Mouse (Mus musculus) WW6 (cell line): ENCODE data around the gene Alg3.

ENCODE experiments used
- DNase-seq: peaks from one replicate; pipeline ENCODE4 v3.0.0-alpha.2; 2013; ENCODE audit warnings: low read depth, low spot score

Gene Alg3

GRCm38 (mm10) chr16:20611357-20612227 is at the start of gene Alg3, which contains the start of the genes Eef1akmt4 and Gm49333:
Gene Alg3, minus strand, starts transcription at chr16:20611735.
Gene Eef1akmt4, plus strand, starts transcription at chr16:20611593.
Gene Gm49333, plus strand, starts transcription at chr16:20611610.
- DNase-seq: no peak

GRCm38 (mm10) chr16:20657661-20658060 is 46.1 kb upstream of the Alg3 start:
- DNase-seq: no peak

GRCm38 (mm10) chr16:20653315-20653714 is 41.8 kb upstream of the Alg3 start:
- no peak for DNase-seq

- DNase-seq: no peak
These were observed 40.4 kb upstream of the Alg3 start for GRCm38 (mm10) chr16:20651947-20652310.

- DNase-seq: peak; percentile 87
These were observed 39.8 kb upstream of the Alg3 start, which contains the start of gene Psmd2 for GRCm38 (mm10) chr16:20651076-20651946. Gene Psmd2, plus strand, starts transcription at chr16:20651652.

DNA sequence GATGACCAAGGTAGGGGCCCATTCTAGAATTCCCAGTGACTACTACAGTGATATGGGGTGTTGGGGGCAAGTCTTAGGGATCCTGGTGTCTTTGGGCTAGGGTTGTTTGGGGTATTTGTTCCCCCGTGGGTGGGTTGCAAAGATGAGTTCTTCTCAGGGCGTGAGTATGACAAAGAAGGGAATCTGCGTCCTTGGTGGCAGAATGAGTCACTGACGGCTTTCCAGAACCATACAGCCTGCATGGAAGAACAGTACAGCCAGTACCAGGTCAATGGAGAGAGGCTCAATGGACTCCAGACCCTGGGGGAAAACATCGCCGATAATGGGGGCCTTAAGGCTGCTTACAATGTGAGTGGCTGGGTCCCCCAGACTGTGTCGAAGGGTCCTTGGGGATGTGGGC is 32.4 kb upstream of the Alg3 start:
- DNase-seq: no peak

DNA sequence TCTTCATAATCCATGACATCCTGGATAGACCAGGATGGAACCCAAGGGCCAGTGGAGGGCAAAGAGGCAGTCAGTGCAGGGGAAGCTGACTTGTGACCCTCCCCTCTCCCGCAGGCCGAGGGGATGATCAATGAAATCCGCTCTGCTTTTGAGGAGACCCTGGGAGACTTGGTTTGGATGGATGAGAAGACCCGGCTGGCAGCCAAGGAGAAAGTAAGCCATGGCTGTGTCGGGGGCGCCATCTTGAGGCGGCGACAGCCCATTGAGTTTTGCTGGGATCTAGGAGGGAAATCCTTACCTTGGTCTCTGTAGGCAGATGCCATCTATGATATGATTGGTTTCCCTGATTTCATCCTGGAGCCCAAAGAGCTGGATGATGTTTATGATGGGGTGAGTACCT is 30.6 kb upstream of the Alg3 start:
- DNase-seq: no peak

GRCm38 (mm10) chr16:20638367-20638766 is 26.8 kb upstream of the Alg3 start:
- no peak for DNase-seq

- DNase-seq: no peak
These were observed 25.9 kb upstream of the Alg3 start for GRCm38 (mm10) chr16:20637410-20637809.

GRCm38 (mm10) chr16:20629731-20630634 is 18.4 kb upstream of the Alg3 start, which contains the start of gene Ece2:
Gene Ece2, plus strand, starts transcription at chr16:20629828.
- no peak for DNase-seq

- DNase-seq: no peak
These were observed 17.4 kb upstream of the Alg3 start for GRCm38 (mm10) chr16:20628871-20629391.

DNA sequence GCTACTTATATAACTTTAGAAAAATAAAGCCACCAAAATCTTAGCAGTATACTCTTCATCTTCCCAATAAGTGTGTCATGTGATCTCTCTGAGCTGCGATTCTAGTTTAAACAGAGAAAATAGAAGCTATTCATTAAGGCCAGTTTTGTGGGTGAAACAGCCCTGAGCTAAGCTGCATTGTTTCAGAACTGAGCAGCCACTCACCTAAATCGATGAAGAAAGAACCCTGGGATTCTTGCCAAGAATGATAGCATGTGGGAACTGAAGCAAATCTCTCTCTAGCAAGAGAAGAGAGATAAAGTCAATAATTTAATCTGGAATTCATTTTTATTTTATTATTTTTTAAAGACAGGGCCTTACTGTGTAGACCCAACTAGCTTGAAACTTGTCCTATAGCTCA is 11.7 kb upstream of the Alg3 start:
- DNase-seq: no peak

DNA sequence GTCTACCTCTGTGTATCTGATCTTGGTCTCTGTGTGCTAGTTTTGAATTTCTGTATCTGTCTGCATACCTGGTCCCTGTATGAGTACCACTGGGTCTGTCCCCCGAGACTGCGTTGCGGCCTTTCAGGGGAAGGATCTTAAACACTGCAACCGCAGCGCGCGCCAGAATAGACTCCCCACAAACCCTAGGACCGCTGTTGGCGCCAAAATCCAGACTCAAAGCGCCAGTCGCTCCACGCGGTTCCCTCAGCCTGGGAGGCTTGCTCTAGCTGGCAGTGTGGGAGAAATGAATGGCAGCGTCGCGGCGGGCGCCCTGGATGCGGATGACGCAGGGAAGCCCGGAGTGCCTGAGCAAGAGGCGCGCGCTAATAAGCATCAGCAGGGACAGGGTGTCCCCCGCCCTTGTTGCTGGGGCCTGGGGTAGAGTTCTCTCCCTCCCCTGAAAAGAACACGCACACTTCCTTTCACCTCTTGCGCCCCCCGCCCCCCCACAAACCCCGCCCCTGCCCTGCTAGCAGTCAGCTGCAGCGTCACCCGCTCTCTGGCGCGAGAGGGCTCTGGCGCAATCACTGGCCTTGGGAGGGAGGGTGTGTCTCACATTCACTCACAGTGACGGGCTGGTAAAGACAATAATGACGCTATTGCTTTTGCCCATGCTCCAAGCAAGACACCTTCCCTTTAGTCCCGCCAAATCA is 10.6 kb upstream of the Alg3 start:
- no peak for DNase-seq

GRCm38 (mm10) chr16:20621191-20621990 is 9.9 kb upstream of the Alg3 start, which contains the start of gene Camk2n2:
Gene Camk2n2, minus strand, starts transcription at chr16:20621287.
- DNase-seq: no peak

DNA sequence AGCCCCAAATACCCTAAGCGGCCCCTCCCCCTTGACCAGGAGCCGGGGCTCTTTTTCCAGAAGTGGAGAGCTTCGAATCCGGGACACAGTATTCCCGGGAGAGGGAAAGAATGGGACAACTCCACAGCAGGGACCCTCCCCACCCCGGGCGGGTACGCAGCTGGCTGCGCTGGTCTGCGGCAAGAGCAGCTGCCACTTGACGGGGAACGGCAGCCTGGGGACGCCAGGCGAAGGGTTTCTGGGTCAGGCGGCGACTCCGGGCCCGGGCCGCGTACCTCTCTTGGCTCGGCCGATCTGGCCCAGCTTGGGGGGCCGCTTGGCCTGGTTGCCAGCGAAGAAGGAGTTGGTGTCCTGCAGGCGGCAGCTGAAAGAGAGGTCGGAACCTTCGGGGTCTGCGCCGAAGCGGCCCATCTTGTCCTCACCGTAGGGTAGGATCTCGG is 9.2 kb upstream of the Alg3 start:
- no peak for DNase-seq

- DNase-seq: no peak
These were observed 8.8 kb upstream of the Alg3 start for GRCm38 (mm10) chr16:20620399-20620735.

GRCm38 (mm10) chr16:20619541-20620398 is 8.2 kb upstream of the Alg3 start:
- DNase-seq: no peak

- DNase-seq: peak; percentile 79
These were observed 806 bp downstream of the Alg3 start for GRCm38 (mm10) chr16:20610501-20611356.
